Mouse (Mus musculus): ENCODE measurements around the gene Ptgfrn.

The Ptgfrn gene

DNA sequence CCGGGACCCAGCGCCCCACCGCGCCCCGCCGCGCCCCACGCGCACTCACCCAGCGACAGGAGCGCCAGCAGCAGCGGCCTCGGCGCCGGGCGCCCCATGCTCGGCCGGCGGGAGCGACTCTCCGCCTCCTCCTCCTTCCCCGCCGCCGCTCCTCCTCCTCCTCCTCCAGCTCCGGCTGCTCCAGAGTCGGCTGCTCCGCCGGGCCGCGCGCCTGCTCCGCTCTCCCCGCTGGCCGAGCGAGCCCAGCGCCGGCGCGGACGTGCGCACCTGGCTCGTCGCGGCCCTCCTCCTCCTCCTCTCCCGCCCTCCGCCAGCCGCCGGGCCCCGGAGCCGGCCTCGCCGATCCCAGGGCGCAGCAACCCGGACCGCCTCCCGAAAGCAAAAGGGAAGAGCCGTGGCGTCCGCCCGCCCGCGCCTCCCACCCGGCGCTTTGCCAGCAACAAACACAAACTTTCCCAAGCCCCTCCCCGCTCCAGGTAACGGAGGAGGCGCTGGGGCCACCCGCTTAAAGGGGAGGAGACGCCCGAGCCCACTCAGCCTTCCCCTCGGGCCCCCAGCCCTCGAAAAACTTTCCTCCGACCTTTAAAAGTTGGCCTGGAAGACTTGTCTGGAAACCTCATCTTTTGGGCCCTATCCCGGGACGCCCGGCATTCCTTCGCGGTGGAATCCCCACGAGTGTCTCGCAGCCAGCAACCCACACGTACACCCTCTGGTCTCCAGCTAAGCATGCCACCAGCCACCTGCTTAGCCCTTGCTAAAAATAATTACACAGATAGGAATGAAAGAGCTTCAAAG, at the start of gene Ptgfrn:
Gene Ptgfrn (minus strand): TSS at position 236 of the 795 bp plus-strand sequence.
- DNase-seq (ENCODE audit: low read depth, low spot score) = peak; percentile 49

DNA sequence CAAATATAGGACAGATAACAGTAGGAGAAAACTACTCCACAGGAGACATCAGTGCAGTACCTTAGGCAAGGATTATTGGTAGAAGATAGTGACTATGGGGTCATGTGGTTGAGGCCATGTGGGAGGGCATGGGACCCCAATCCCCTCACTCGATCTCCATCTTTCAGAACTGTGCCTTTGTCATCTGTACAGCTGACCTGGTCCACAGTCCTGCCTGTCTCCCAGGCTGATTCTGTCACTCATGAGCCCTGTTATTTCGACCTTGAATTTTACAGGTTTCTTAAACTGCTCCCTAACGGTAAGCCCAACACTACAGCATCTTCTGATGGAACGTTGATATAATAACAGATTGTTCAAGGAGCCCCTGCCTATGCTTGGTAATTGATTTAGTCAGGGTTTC, 49.6 kb upstream of the Ptgfrn start:
- no peak for DNase-seq (ENCODE audit: low read depth, low spot score)

DNA sequence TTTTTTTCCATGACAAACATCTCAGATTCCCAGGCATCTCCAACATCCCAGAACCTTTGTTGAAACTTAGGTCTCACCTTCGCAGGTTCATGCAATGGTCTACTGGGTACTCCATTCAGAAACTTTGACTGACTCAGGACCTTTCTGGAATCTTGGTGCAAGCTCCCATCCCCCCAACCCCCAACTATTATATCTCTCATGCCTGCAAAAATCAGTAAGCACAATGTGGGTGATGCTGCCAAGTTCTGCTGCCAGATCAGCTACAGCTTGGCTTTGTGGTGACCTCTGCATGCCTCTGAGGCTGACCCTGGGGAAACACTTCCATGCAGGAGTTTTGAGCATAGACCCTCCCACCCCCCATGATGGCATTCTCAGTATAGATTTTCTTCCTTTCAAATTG, 44.0 kb upstream of the Ptgfrn start:
- DNase-seq (ENCODE audit: low read depth, low spot score) = no peak

DNA sequence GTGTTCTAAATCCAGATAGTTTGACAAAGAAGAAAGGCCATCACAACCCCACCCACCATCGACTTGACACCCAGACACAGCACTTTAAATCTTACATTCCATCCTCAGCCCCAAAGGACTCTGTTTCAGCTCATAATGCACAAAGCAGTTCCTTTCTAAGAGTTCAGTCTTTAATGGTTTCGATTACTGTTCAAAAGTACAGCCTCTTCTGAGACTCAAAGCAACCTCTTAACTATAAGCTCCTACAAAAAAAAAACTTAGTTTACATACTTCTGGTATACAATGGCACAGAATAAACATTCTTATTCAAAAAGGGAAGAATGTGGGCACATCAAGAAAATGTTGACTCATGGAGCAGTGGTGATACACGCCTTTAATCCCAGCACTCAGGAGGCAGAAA, 43.3 kb upstream of the Ptgfrn start:
- DNase-seq (ENCODE audit: low read depth, low spot score) = no peak

DNA sequence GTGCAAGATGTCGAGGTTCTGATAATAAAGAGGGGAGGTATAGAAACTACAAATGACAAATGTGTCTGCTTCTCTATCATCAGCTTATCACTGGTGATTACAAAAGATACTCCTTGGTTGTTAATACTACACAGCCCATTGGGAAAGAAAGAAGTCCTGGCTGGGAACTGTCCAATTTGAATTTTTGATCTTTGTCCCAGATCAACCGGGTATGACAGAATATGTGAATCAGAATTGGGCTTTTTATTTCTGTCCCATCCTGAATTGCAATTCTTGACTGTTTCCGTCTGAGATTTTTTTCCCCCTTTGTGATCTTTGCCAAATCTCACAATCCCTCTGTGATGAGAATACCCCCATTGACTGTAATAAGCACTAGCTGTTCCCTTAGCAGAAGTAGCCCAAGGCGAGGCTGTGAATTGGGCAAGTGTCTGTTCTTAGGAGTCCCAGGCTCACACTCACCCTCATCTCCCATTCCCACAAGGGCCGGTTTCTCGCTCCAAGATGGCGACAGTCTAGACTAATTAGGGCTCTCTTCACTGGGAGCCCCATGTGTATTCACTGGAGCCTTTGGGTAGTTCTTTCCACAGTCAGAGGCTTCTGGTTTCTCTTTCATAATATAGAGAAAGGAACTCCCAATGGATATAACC, 36.2 kb upstream of the Ptgfrn start:
- DNase-seq (ENCODE audit: low read depth, low spot score) = no peak

DNA sequence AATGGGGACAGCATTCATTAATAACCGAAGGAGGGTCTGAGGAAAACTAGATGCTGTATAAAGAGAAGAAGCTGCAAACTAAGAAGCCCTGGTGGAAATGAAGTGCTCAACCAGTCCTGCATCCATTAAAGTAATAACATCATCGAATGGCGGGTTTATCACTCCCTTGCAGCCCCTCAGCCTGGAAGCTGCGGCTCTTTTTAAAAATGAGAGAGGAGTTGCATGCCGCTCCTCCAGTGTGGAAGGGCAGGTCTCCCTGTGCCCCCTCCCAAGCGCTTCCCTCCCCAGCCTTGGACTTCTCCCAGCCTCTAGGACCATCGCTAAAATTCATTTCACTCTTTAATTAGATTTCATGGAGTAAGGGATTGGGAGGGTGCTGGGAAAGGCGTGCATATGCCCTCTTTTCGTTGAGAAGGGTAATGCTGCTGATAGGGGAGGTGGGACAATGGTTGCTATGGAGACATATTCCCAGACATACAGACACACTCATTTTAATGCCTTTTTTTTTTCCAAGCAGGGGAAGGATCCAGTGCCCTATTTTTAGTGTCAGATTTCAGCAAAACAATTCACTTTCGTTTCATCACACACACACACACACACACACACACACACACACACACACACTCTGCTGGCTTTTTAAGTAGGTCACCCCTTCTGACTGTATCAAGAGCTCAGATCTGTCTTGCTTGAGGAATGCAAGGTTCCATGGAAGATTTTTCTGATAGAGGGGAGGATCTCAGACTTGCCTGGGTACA, 35.4 kb upstream of the Ptgfrn start:
- DNase-seq (ENCODE audit: low read depth, low spot score) = no peak

DNA sequence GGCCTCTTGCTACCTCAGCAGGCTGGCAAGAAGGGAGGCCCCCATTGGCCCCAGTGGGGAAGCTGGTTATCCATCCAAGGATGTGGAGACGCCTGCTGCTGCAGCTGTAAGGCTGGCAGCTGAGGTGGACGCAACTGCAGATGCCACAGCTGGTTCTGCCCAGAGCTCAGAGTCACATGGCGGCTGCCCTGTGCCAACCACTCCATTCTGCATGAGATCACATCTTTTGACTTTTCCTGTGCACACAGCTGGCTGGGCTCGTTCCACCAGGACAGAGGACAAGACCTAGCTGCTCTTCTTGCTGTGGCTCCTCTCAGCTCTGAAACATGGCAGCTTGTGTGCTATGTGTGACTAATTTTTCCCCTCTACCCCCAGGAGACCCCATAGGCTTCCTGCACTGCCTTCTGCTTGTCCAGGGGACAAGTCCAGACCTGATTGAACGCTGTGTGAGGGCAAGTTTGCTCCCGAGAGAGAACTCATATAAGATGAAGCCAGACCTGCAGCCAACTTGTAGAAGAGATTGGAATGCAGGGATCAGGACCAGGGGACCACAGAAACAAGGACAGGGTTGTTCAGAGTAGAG, 34.4 kb upstream of the Ptgfrn start:
- DNase-seq (ENCODE audit: low read depth, low spot score) = no peak

DNA sequence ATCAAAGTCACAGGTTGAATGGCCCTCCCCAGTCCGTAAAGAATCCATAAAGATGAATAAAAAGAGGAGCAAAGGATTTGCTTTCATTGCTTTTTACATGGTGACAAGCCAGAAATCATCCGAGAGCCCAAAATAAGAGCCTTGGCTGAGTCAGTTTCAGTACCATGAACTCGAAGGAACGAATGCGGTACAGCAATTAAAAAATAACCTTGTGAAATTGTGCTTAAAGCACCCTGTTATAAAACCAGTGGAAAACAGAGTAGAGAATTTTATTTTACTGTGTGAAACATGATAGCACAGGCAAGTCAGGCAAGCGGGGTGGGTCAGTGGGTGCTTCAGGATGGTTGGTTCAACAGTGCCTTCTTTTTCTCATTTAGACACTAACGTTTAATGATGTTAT, 33.4 kb upstream of the Ptgfrn start:
- no peak for DNase-seq (ENCODE audit: low read depth, low spot score)

DNA sequence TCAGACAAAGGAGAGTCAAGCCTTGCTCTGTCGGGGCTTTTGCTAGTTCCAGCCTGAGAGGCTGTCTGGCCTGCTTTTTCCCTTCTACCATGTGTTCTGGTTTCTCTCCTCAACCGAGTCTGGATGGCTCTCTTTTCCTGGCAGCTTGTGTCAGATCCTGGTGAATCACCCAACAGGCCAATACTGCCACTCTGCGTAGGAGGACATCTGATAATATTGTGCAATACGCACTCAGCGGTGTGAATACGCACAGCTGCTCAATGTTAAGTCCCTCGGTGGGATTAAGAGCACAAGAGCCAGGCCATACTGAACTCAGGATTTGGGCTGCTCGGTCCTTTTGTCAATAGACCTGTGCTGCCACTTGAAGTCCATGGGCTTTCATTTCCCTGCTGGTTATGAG, 31.8 kb upstream of the Ptgfrn start:
- DNase-seq (ENCODE audit: low read depth, low spot score) = no peak

DNA sequence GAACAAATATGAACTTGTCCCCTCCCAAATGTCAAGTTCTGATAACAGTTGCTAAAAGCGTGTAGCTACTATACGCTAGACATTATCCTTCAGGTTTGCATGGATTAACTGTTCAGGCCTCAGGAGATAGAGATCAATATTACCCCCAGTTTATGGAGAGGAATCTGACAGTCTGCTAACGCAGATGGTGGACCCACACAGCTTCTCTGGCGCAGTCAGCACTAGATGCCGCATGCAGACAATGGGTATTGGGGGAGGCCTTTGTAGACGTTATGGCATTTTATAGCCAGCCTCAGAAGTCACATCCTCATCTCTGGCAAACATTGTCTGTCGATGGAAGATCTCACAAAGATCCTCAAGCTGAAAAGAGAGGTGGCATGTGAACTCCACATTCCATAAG, 29.9 kb upstream of the Ptgfrn start:
- no peak for DNase-seq (ENCODE audit: low read depth, low spot score)

DNA sequence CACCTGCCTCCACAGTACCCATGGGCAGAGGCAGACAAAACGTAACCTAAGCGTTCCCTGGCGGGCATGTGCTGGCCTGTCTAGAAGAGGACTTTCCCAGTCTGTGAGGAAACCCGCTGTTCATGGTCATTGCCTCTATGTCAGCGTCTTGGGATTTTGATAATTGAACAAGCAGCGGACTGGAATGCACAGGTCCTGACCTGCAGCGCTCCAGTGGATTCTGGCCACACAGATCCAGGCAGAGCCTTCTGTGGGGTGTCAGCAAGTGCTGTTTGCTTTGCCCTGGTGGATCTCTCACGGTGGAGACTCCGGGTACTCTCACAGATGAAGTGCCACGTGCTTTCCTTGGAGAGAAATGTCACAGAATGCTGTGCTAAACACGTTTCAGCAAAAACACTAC, 26.4 kb upstream of the Ptgfrn start:
- DNase-seq (ENCODE audit: low read depth, low spot score) = no peak

DNA sequence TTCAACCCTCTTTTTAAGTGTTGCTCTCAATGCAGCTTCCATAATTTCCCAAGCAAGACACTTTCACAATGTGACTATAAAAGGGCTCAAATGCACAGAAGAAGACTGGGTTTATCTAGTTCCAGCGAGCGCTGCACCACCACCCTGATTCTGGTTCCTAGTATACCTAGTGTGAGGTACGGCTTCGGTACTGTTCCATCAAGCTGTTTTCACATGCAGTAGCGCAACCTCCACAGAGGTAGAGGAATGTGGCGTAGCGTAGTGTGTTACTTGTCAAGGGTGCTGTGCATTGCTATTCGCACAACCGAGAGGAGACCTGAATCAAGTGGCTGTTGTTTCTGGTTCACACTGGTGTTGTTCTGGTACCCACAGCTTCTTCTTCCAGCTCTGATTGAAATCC, 24.8 kb upstream of the Ptgfrn start:
- DNase-seq (ENCODE audit: low read depth, low spot score) = no peak

DNA sequence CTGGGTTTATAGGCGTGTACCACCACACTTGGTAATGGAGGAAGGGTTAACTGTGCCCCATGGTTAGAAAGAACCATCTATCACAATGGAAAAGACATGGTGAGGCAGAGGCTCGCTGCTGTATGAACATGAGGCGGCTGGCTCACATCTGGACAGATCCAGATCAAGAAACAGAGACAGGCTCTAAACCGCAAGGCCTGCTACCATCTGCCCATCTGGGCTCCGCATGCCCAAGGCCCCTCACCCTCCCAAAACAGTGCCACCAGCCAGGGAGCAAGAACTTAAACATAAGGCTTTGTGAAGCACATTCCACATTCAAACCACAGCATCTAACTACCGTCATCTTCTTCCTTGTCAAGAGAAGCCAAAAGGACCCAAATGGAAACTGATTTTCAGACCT, 22.9 kb upstream of the Ptgfrn start:
- DNase-seq (ENCODE audit: low read depth, low spot score) = no peak

DNA sequence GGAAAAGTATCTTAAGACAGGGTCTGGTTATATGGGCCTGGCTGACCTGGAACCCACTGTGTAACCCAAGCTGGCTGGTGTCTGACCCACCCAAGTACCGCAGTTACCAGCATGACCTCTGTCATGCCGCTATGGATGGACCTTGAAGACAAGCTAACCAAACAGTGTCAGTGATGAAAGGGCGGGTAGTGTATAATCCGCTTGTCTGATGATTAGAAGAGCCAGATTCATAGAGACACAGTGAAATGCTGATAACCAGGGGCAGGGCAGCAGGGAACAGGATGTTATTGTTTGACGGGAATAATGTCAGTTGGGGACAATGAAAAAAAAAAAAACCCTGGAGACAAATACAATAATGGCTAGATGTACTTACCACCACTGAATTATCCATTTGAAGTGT, 21.7 kb upstream of the Ptgfrn start:
- DNase-seq (ENCODE audit: low read depth, low spot score) = no peak

DNA sequence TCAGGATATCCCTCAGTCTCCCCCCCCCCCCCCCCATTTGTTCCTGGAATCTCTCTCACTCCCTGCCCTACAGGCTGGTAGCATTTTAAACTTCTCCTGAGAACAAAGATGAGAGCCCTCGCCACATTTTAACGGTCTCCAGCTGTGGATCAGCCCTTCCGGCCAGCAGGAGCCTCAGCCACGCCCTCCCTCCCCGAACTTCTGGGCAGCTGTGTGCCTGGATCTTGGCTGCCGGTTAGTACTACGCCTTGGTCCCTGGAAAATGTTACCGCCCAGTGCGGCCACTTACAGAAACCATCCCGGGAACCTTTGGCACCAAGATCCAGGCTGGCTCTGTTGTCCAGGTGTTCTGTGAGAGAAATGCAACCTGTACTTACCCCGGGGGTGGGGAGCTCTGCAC, 20.4 kb upstream of the Ptgfrn start:
- DNase-seq (ENCODE audit: low read depth, low spot score) = no peak

DNA sequence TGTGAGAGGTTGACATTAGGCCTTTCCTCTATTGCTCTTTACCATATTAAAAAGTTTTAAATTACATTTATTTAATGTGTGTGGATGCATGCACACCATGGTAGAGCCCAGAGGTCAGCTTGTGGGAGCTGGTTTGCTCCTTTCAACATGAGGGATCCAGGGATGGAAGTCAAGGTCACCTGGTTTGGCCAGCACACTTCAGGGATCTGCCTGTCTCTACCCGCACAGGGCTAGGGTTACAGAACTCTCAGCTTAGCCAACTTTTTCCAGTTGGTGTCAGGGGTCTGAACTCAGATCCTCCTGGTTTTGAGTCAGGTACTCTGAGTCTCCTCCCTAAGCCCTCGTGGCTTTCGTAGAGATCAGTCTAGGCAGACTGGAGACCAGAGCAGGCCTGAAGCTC, 19.5 kb upstream of the Ptgfrn start:
- no peak for DNase-seq (ENCODE audit: low read depth, low spot score)

DNA sequence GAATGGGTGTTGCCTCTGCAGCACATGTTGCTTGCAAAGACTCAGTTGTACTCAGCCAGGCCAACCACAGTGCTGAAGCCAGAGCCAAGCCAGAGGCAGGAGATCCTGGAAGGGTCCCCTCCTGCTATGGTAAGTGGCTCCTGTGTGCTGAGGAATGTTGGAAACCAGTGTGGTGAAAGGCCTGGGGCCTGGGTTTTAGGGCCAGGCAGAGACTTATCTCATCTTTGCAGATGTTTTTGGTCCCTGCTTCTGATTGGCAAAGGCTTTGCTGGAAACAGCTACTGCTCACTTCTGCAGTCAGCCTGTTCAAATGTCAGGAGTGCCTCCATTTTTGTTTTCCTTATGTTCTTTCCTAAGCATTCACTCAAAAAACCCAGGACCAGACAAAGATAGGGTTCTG, 19.0 kb upstream of the Ptgfrn start:
- no peak for DNase-seq (ENCODE audit: low read depth, low spot score)

DNA sequence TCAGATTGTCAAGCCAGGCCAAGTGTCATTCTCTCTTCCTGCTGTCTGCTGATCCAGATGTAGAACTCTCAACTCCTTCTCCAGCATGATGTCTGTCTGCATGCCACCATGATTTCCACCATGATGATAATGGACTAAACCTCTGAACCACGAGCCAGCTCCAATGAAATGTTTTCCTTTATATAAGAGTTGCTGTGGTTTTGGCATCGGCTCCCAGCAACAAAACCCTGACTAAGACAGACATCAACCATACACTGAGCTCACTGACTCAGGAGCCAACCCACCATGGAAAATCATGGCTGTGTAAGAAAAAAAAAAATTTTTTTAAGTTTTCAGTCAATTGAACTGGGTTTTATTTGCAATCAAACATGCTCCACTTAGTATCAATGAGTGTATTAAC, 17.7 kb upstream of the Ptgfrn start:
- DNase-seq (ENCODE audit: low read depth, low spot score) = no peak

DNA sequence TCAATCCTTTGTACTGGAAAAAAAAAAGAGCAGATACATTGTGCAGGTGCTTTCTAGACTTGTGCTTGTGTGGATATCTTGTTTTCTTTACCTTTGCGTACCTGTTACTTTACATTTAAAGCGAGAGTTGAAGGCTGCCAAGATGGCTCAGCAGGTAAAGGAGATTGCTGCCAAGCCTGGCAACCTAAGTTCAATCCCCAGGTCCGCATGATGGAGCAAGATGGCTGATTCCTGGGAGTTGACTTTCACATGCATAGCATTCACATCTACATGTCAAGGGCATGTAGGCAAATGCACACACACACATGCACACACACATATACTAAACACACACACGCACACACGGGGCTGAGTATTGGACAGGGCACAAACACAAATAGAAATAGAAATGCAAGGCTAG, 14.6 kb upstream of the Ptgfrn start:
- no peak for DNase-seq (ENCODE audit: low read depth, low spot score)

DNA sequence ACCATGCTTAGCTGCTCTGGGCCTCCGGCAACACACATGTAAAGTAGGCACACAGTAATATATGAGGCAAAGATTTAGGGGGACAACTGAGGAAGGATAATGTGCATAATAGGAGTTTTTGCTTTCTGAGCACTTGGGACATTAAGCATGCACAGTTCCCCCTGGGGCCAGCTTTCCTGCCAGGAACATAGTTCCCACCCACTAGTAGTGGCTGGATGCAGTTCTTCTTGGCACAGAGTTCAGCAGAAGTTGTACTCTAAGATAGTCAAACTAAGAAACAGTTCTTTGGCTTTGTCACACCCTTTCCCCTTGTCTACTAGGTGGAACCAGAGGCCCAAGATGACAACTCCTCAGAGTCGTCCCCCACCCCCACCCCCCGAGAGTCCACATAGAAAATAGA, 12.4 kb upstream of the Ptgfrn start:
- DNase-seq (ENCODE audit: low read depth, low spot score) = no peak

DNA sequence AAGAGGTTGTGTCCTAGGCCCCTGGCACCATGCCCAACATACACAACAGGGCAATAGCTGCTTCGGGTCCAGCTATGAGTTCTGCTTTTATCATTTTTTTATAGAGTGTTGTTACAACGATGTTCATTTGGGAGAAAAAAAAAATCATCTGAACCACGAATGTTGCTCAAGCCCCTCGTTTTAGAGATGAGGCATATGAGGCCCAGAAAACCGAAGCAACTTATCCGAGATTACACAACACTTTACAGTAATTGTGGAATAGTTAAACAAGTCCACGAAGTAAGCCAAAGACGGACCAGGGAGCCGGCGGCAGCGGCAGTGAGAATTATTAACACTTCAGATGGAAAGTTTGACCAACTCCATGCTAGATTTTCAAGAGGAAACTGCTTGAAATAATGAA, 7.7 kb upstream of the Ptgfrn start:
- DNase-seq (ENCODE audit: low read depth, low spot score) = no peak

DNA sequence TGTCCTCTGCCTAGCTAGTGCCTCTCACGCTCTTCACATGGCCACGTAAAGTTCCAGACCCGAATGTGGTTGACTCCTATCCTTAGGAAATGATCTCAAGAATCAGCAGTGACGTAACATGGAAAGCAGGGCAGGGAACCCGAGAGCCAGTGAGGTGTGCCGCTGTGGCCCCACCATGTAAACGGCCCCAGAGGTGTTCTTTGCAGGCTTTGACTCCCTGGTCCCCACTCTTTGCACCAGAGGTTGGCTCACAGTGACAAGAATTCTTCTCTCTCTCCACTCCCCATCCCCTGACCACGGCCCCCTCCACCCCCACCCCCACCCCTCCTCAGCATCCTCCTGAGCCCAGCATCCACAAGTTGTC, 7.3 kb upstream of the Ptgfrn start:
- DNase-seq (ENCODE audit: low read depth, low spot score) = no peak

All from WW6 (cell line).